9 mouse cellular contexts compared by ENCODE assay signal in genomic region chr6:115814104-115814503, GRCm38 (mm10). TPM values are rescaled to one million over a fixed set of nuclear protein-coding genes. Genes with fewer than 3 reads are reported as not detected.
DNase-seq lines count a peak whose midpoint lies in the region; ATAC-seq and TF ChIP-seq lines count a peak whose summit lies in the region.
"Had no signal": no experiment of that assay in that cellular context is flagged by ENCODE, and none has a peak within 500 bp of the region (broad histone marks: within the 10 kb centered on the region; RNA-seq: fewer than 3 reads in every experiment).

No protein-coding gene starts in this region.

- H3K27me3 ChIP-seq in limb, embryonic 11.5 days (ENCODE audit: control insufficient read depth, insufficient read depth, low read length) = no peaks in the 10 kb centered on the region
- H3K27me3 ChIP-seq in limb, embryonic 10.5 days (ENCODE audit: low read depth, poor library complexity, severe bottlenecking) = no peaks in the 10 kb centered on the region
- no peaks in the 10 kb centered on the region for H3K27me3 ChIP-seq in forebrain, postnatal 0 days (ENCODE audit: insufficient read depth, low read length)
- no peaks in the 10 kb centered on the region for H3K27me3 ChIP-seq in limb, embryonic 14.5 days (ENCODE audit: control insufficient read depth, insufficient read depth, low read length)

- H3K9ac ChIP-seq in limb, embryonic 11.5 days (ENCODE audit: low read length) = no peak overlapping the region
- H3K9ac ChIP-seq in forebrain, postnatal 0 days = no peak overlapping the region
- no peak overlapping the region for H3K9ac ChIP-seq in limb, embryonic 14.5 days (ENCODE audit: low read depth, low read length, severe bottlenecking)

- no peaks in the 10 kb centered on the region for H3K9me3 ChIP-seq in limb, embryonic 11.5 days (ENCODE audit: control insufficient read depth, low read length)
- H3K9me3 ChIP-seq in limb, embryonic 10.5 days (replicated peaks) = no peaks in the 10 kb centered on the region
- H3K9me3 ChIP-seq in forebrain, postnatal 0 days (ENCODE audit: low read length) = no peaks in the 10 kb centered on the region
- H3K9me3 ChIP-seq in limb, embryonic 14.5 days (ENCODE audit: control insufficient read depth, low read length) = no peaks in the 10 kb centered on the region

- ATAC-seq in limb, embryonic 11.5 days (ENCODE audit: insufficient number of reproducible peaks, low FRiP score, low TSS enrichment, low read depth) = no peak
- ATAC-seq in forebrain, postnatal 0 days = peak; percentile 32; the same call in 1 of the 2 replicates
- peak; percentile 63 for ATAC-seq in inflammation-experienced regulatory T-cells, adult 6 months
- no peak for ATAC-seq in limb, embryonic 14.5 days (ENCODE audit: low FRiP score, low read depth)

- H3K4me2 ChIP-seq in limb, embryonic 11.5 days (ENCODE audit: low read depth, severe bottlenecking) = no peak overlapping the region
- no peak overlapping the region for H3K4me2 ChIP-seq in forebrain, postnatal 0 days (ENCODE audit: low read depth)
- H3K4me2 ChIP-seq in limb, embryonic 14.5 days (replicated peaks; ENCODE audit: low read depth, low read length, severe bottlenecking) = no peak overlapping the region

- no peaks in the 10 kb centered on the region for H3K36me3 ChIP-seq in limb, embryonic 11.5 days (ENCODE audit: control insufficient read depth, insufficient read depth, low read length)
- H3K36me3 ChIP-seq in limb, embryonic 10.5 days = no peaks in the 10 kb centered on the region
- H3K36me3 ChIP-seq in forebrain, postnatal 0 days (ENCODE audit: insufficient read depth) = no peaks in the 10 kb centered on the region
- H3K36me3 ChIP-seq in limb, embryonic 14.5 days (ENCODE audit: control insufficient read depth, insufficient read depth, low read length) = no peaks in the 10 kb centered on the region

- peak; percentile 64 for DNase-seq in limb, embryonic 11.5 days (ENCODE audit: low spot score)
- no peak for DNase-seq in limb, embryonic 10.5 days (ENCODE audit: low spot score)
- peak; percentile 72 for DNase-seq in adrenal gland, adult 2 months
- DNase-seq in forebrain, postnatal 0 days = peak; percentile 48
- peak; percentile 48 for DNase-seq in limb, embryonic 14.5 days (ENCODE audit: low spot score)
- DNase-seq in naive thymus-derived CD4-positive, alpha-beta T cell, adult 2 months (ENCODE audit: low read depth) = peak; percentile 69
- peak; percentile 60 for DNase-seq in thymus, postnatal 14 days

- no peak overlapping the region for H3K27ac ChIP-seq in limb, embryonic 11.5 days (replicated peaks; ENCODE audit: low read depth, low read length)
- no peak overlapping the region for H3K27ac ChIP-seq in limb, embryonic 10.5 days
- H3K27ac ChIP-seq in forebrain, postnatal 0 days (ENCODE audit: low read depth, low read length) = no peak overlapping the region
- H3K27ac ChIP-seq in limb, embryonic 14.5 days (replicated peaks; ENCODE audit: low read depth, low read length) = no peak overlapping the region

- TF ChIP-seq CTCF in forebrain, postnatal 0 days (IDR thresholded peaks at IDR 0.05; ENCODE audit: low read depth) = peak; percentile 75

- H3K4me1 ChIP-seq in limb, embryonic 11.5 days (ENCODE audit: control insufficient read depth, insufficient read depth, low read length) = no peaks in the 10 kb centered on the region
- peaks cover 10% of the 10 kb centered on the region for H3K4me1 ChIP-seq in limb, embryonic 10.5 days
- H3K4me1 ChIP-seq in forebrain, postnatal 0 days (ENCODE audit: insufficient read depth) = no peaks in the 10 kb centered on the region
- H3K4me1 ChIP-seq in limb, embryonic 14.5 days (ENCODE audit: control insufficient read depth, insufficient read depth, low read length) = no peaks in the 10 kb centered on the region

- 44% methylated on average over 4 of the region's 4 CpGs for WGBS in limb, embryonic 11.5 days
- 35% methylated on average over 4 of the region's 4 CpGs for WGBS in limb, embryonic 10.5 days
- WGBS in forebrain, postnatal 0 days = 40% methylated on average over 4 of the region's 4 CpGs
- WGBS in limb, embryonic 14.5 days = 32% methylated on average over 4 of the region's 4 CpGs

- no peak for TF ChIP-seq POLR2A in limb, embryonic 14.5 days (IDR thresholded peaks at IDR 0.05; ENCODE audit: borderline replicate concordance, extremely low read depth, insufficient read depth, insufficient read length)

- no peak overlapping the region for H3K4me3 ChIP-seq in limb, embryonic 11.5 days (ENCODE audit: low read depth, low read length)
- no peak overlapping the region for H3K4me3 ChIP-seq in limb, embryonic 10.5 days
- no peak overlapping the region for H3K4me3 ChIP-seq in forebrain, postnatal 0 days (ENCODE audit: low read depth, low read length)
- no peak overlapping the region for H3K4me3 ChIP-seq in limb, embryonic 14.5 days (replicated peaks; ENCODE audit: low read length)
- H3K4me3 ChIP-seq: erythroblast, embryonic 14.5 days had no signal

RNA-seq across cellular contexts. Expression of gene Rpl32, which starts 5.6 kb away (rescaled TPM):
- polyA plus RNA-seq in limb, embryonic 11.5 days (2014; fragmentation: Nextera tagmentation; extraction: Ambion mirVana) = 2,129 and 2,157 TPM in 2 replicates
- 1,689 and 1,952 TPM in 2 replicates for polyA plus RNA-seq in limb, embryonic 10.5 days (2016; fragmentation: Nextera tagmentation; extraction: Ambion mirVana)
- total RNA-seq in adrenal gland, adult 2 months (2021) = 1,000 to 10,000 TPM; 1,129 to 1,275 TPM
- polyA plus RNA-seq in adrenal gland, adult 2 months (2012; rRNA removed) = 61.9 and 71.3 TPM in 2 replicates
- 1,524 and 2,855 TPM in 2 replicates for total RNA-seq in forebrain, postnatal 0 days (2014; rRNA removed)
- 1,212 and 1,517 TPM in 2 replicates for polyA plus RNA-seq in forebrain, postnatal 0 days (2015; fragmentation: Nextera tagmentation; extraction: Ambion mirVana)
- polyA plus RNA-seq in inflammation-experienced regulatory T-cells, adult 6 months (2017; shearing (Covaris generic)) = 1,000 to 10,000 TPM; 4,797 to 7,885 (median 7,790) TPM
- polyA plus RNA-seq in limb, embryonic 14.5 days (2012; rRNA removed) = 2,190 and 2,685 TPM in 2 replicates
- polyA plus RNA-seq in limb, embryonic 14.5 days (2014; fragmentation: Nextera tagmentation; extraction: Ambion mirVana) = 2,459 and 2,604 TPM in 2 replicates

RNA-seq across cellular contexts. Expression of gene Efcab12, which starts 24.1 kb away (rescaled TPM):
- polyA plus RNA-seq in limb, embryonic 11.5 days (2014; fragmentation: Nextera tagmentation; extraction: Ambion mirVana) = 0.40 and 0.72 TPM in 2 replicates
- polyA plus RNA-seq in limb, embryonic 10.5 days (2016; fragmentation: Nextera tagmentation; extraction: Ambion mirVana) = 0.49 and 0.66 TPM in 2 replicates
- total RNA-seq in adrenal gland, adult 2 months (2021) = under 1 TPM; 0.66 to 0.75 TPM
- 0.06 and 0.13 TPM in 2 replicates for polyA plus RNA-seq in adrenal gland, adult 2 months (2012; rRNA removed)
- 2.4 and 4.4 TPM in 2 replicates for total RNA-seq in forebrain, postnatal 0 days (2014; rRNA removed)
- 1.4 and 1.7 TPM in 2 replicates for polyA plus RNA-seq in forebrain, postnatal 0 days (2015; fragmentation: Nextera tagmentation; extraction: Ambion mirVana)
- under 1 TPM in 2 of 3 experiments, not detected in 1; 0.31 to 0.47 TPM for polyA plus RNA-seq in inflammation-experienced regulatory T-cells, adult 6 months (2017; shearing (Covaris generic))
- polyA plus RNA-seq in limb, embryonic 14.5 days (2012; rRNA removed) = 0.58 and 0.70 TPM in 2 replicates
- 0.19 and 0.39 TPM in 2 replicates for polyA plus RNA-seq in limb, embryonic 14.5 days (2014; fragmentation: Nextera tagmentation; extraction: Ambion mirVana)
- polyA plus RNA-seq: erythroblast, embryonic 14.5 days had no signal

RNA-seq across cellular contexts. Expression of gene Mbd4, which starts 39.1 kb away (rescaled TPM):
- 32.5 and 34.6 TPM in 2 replicates for polyA plus RNA-seq in limb, embryonic 11.5 days (2014; fragmentation: Nextera tagmentation; extraction: Ambion mirVana)
- 35.3 and 37.8 TPM in 2 replicates for polyA plus RNA-seq in limb, embryonic 10.5 days (2016; fragmentation: Nextera tagmentation; extraction: Ambion mirVana)
- 1 to 10 TPM; 1.9 to 2.7 TPM for total RNA-seq in adrenal gland, adult 2 months (2021)
- 0.49 and 0.65 TPM in 2 replicates for polyA plus RNA-seq in adrenal gland, adult 2 months (2012; rRNA removed)
- total RNA-seq in forebrain, postnatal 0 days (2014; rRNA removed) = 6.6 and 6.7 TPM in 2 replicates
- polyA plus RNA-seq in forebrain, postnatal 0 days (2015; fragmentation: Nextera tagmentation; extraction: Ambion mirVana) = 4.3 and 6.8 TPM in 2 replicates
- 10 to 100 TPM in 1 of 3 experiments, 1 to 10 TPM in 2; 8.6 to 12.8 (median 8.9) TPM for polyA plus RNA-seq in inflammation-experienced regulatory T-cells, adult 6 months (2017; shearing (Covaris generic))
- 16.3 and 18.8 TPM in 2 replicates for polyA plus RNA-seq in limb, embryonic 14.5 days (2012; rRNA removed)
- polyA plus RNA-seq in limb, embryonic 14.5 days (2014; fragmentation: Nextera tagmentation; extraction: Ambion mirVana) = 13.0 and 16.4 TPM in 2 replicates

RNA-seq across cellular contexts. Expression of gene Ift122, which starts 39.2 kb away (rescaled TPM):
- polyA plus RNA-seq in limb, embryonic 11.5 days (2014; fragmentation: Nextera tagmentation; extraction: Ambion mirVana) = 29.4 and 32.8 TPM in 2 replicates
- 28.0 and 34.2 TPM in 2 replicates for polyA plus RNA-seq in limb, embryonic 10.5 days (2016; fragmentation: Nextera tagmentation; extraction: Ambion mirVana)
- 10 to 100 TPM; 16.1 to 17.6 TPM for total RNA-seq in adrenal gland, adult 2 months (2021)
- polyA plus RNA-seq in adrenal gland, adult 2 months (2012; rRNA removed) = 14.0 and 16.5 TPM in 2 replicates
- 27.1 and 32.6 TPM in 2 replicates for total RNA-seq in forebrain, postnatal 0 days (2014; rRNA removed)
- polyA plus RNA-seq in forebrain, postnatal 0 days (2015; fragmentation: Nextera tagmentation; extraction: Ambion mirVana) = 17.6 and 25.6 TPM in 2 replicates
- polyA plus RNA-seq in inflammation-experienced regulatory T-cells, adult 6 months (2017; shearing (Covaris generic)) = 1 to 10 TPM; 1.3 to 2.0 (median 1.6) TPM
- 21.2 and 23.9 TPM in 2 replicates for polyA plus RNA-seq in limb, embryonic 14.5 days (2012; rRNA removed)
- 17.9 and 18.9 TPM in 2 replicates for polyA plus RNA-seq in limb, embryonic 14.5 days (2014; fragmentation: Nextera tagmentation; extraction: Ambion mirVana)

RNA-seq across cellular contexts. Expression of gene Cand2, which starts 39.8 kb away (rescaled TPM):
- polyA plus RNA-seq in limb, embryonic 11.5 days (2014; fragmentation: Nextera tagmentation; extraction: Ambion mirVana) = 58.4 and 64.3 TPM in 2 replicates
- 73.1 and 88.1 TPM in 2 replicates for polyA plus RNA-seq in limb, embryonic 10.5 days (2016; fragmentation: Nextera tagmentation; extraction: Ambion mirVana)
- total RNA-seq in adrenal gland, adult 2 months (2021) = 10 to 100 TPM in 1 of 2 experiments, 1 to 10 TPM in 1; 8.9 to 16.1 TPM
- polyA plus RNA-seq in adrenal gland, adult 2 months (2012; rRNA removed) = 16.6 and 18.3 TPM in 2 replicates
- 5.2 and 6.6 TPM in 2 replicates for total RNA-seq in forebrain, postnatal 0 days (2014; rRNA removed)
- polyA plus RNA-seq in forebrain, postnatal 0 days (2015; fragmentation: Nextera tagmentation; extraction: Ambion mirVana) = 2.9 and 4.2 TPM in 2 replicates
- polyA plus RNA-seq in inflammation-experienced regulatory T-cells, adult 6 months (2017; shearing (Covaris generic)) = 1 to 10 TPM; 2.3 to 4.8 (median 3.7) TPM
- 57.7 and 78.8 TPM in 2 replicates for polyA plus RNA-seq in limb, embryonic 14.5 days (2012; rRNA removed)
- 39.1 and 42.0 TPM in 2 replicates for polyA plus RNA-seq in limb, embryonic 14.5 days (2014; fragmentation: Nextera tagmentation; extraction: Ambion mirVana)

Comparison
In these comparisons a context has a peak if more than half of its experiments do, and no peak if none do; other contexts are left out.
1. ATAC-seq: peak in forebrain, postnatal 0 days (single experiment) and inflammation-experienced regulatory T-cells, adult 6 months (single experiment); none in limb, embryonic 11.5 days (single experiment) and limb, embryonic 14.5 days (single experiment).
2. RNA of gene Rpl32, which starts 5.6 kb away (polyA plus RNA-seq): 4,797 to 7,885 TPM in inflammation-experienced regulatory T-cells, adult 6 months, 2,190 to 2,685 TPM in limb, embryonic 14.5 days, 2,129 to 2,157 TPM in limb, embryonic 11.5 days, 1,689 to 1,952 TPM in limb, embryonic 10.5 days and 1,212 to 1,517 TPM in forebrain, postnatal 0 days; 61.9 to 71.3 TPM in adrenal gland, adult 2 months; every median in the first group is over 10 times any median in the second.